Mouse (Mus musculus) liver, embryonic 14.5 days (tissue): Measurements from ENCODE around the gene Nek10. TPM values are rescaled to one million over a fixed set of nuclear protein-coding genes. Genes with fewer than 3 reads are reported as not detected.

ENCODE experiments used
- ATAC-seq: fragments of 200-750 bp; cut with Nextera tagmentation; 2 replicates; pipeline ENCODE4 v1.8.0; 2017; ENCODE audit warnings: moderate number of reproducible peaks, mild to moderate bottlenecking, moderate library complexity; ENCODE audit not compliant: insufficient read depth
- DNase-seq, 3 experiments: peaks; one replicate each; pipeline ENCODE4 v3.0.0-alpha.2; 2012 to 2013; ENCODE audit warnings: low read depth in 3 of 3, low spot score in 3 of 3
- H3K27ac ChIP-seq: fragments of 300-500 bp; sonication (generic); 2 replicates; pipeline ENCODE4 v1.5.1; 2014; ENCODE audit warnings: moderate library complexity, mild to moderate bottlenecking, control low read depth, inconsistent platforms
- H3K27me3 ChIP-seq: fragments of 300-500 bp; sonication (generic); 2 replicates; pipeline ENCODE4 v1.6.1; 2014; ENCODE audit warnings: mild to moderate bottlenecking, low read length, moderate library complexity; ENCODE audit not compliant: control insufficient read depth, insufficient read depth
- H3K36me3 ChIP-seq: fragments of 300-500 bp; sonication (generic); replicated peaks from 2 replicates; pipeline ENCODE4 v1.6.1; 2014; ENCODE audit warnings: low read depth; ENCODE audit not compliant: control insufficient read depth, insufficient read depth
- H3K4me1 ChIP-seq, 2 experiments: fragments of 200-500 bp in 1 of 2; fragments of 300-500 bp in 1 of 2; sonication (generic) in 1 of 2; replicated peaks; 2 replicates each; pipeline ENCODE4 v1.6.1; 2012 to 2014; ENCODE audit warnings: antibody characterized with exemption in 1 of 2, inconsistent platforms in 1 of 2, low read length in 1 of 2; ENCODE audit not compliant: control insufficient read depth in 2 of 2, insufficient read depth in 2 of 2
- H3K4me2 ChIP-seq: fragments of 300-500 bp; sonication (generic); 2 replicates; pipeline ENCODE4 v1.6.1; 2014; ENCODE audit warnings: low read depth, mild to moderate bottlenecking, control low read depth, moderate library complexity
- H3K4me3 ChIP-seq, 2 experiments: fragments of 200-500 bp in 1 of 2; fragments of 300-500 bp in 1 of 2; sonication (generic) in 1 of 2; 2 replicates each; pipeline ENCODE4 v1.5.1; 2012 to 2014; ENCODE audit warnings: low read depth in 2 of 2, low read length in 2 of 2, mild to moderate bottlenecking in 2 of 2, control low read depth in 1 of 2, inconsistent platforms in 1 of 2, moderate library complexity in 1 of 2; ENCODE audit not compliant: insufficient read depth in 1 of 2
- H3K9ac ChIP-seq: fragments of 300-500 bp; sonication (generic); replicated peaks from 2 replicates; pipeline ENCODE4 v1.6.1; 2014; ENCODE audit warnings: mild to moderate bottlenecking, control low read depth, moderate library complexity
- H3K9me3 ChIP-seq: fragments of 300-500 bp; sonication (generic); 2 replicates; pipeline ENCODE4 v1.6.1; 2016; ENCODE audit warnings: low read length, mixed read lengths; ENCODE audit not compliant: control insufficient read depth
- CTCF ChIP-seq: IDR thresholded peaks from 2 replicates; pipeline ENCODE4 v1.5.1; 2016; ENCODE audit warnings: antibody characterized with exemption, low read depth, control low read depth
- EP300 ChIP-seq: IDR thresholded peaks from 2 replicates; pipeline ENCODE4 v1.6.1; 2016; ENCODE audit warnings: antibody characterized with exemption, low read depth
- WGBS: fragments of 180-500 bp; shearing (Covaris S2); extraction: QIAGEN DNeasy Blood & Tissue Kit; methylation state at CpG from one replicate; pipeline ENCODE4 v1.1.7; 2014; ENCODE audit not compliant: insufficient replicate concordance; 5-methylcytosine and 5-hydroxymethylcytosine counted together
- polyA plus RNA-seq, 2 experiments: library from polyadenylated mRNA; depleted of rRNA in 1 of 2; stranded (reverse) in 1 of 2; unstranded in 1 of 2; fragments of >200 nt; fragmentation: Nextera tagmentation in 1 of 2; extraction: Ambion mirVana in 1 of 2; gene quantifications; 2 replicates each; pipeline versions ENCODE4 v1.2.1 to v1.2.3; 2012 to 2014

Gene Nek10
- polyA plus RNA-seq, 2 experiments = 0.05 TPM; not detected in 1

DNA sequence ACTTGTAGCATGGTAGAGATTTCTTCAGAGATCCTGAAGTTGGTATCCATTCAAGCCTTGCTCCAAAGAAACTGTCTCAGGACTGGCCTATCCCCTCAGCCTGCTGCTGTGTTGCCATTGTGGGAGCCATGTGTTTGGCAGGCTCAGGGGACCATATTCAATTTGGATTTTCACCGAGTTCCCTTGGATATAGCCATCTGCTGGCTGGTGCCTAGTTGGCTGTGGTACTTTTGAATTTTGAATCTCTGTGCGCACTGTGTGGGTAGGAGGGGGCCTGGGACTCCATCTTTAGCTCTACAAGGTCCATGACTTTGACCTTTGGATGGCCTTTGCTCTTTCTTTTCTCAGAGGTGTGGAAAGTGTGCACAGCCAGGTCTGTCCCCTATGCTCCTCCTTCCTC is 66.8 kb downstream of the Nek10 start:
- DNase-seq (no peak), ATAC-seq (no peak)
- no peaks in the 10 kb centered on the region for H3K4me1 ChIP-seq
- 63% methylated on average over 2 of the region's 2 CpGs for WGBS
- no peak overlapping the region for H3K9ac ChIP-seq
- TF ChIP-seq CTCF (no peak), EP300 (no peak)
- H3K27me3 ChIP-seq = no peaks in the 10 kb centered on the region
- H3K27ac ChIP-seq = no peak overlapping the region
- no peaks in the 10 kb centered on the region for H3K36me3 ChIP-seq
- H3K4me2 ChIP-seq = no peak overlapping the region
- H3K9me3 ChIP-seq = no peaks in the 10 kb centered on the region
- H3K4me3 ChIP-seq = no peak overlapping the region

DNA sequence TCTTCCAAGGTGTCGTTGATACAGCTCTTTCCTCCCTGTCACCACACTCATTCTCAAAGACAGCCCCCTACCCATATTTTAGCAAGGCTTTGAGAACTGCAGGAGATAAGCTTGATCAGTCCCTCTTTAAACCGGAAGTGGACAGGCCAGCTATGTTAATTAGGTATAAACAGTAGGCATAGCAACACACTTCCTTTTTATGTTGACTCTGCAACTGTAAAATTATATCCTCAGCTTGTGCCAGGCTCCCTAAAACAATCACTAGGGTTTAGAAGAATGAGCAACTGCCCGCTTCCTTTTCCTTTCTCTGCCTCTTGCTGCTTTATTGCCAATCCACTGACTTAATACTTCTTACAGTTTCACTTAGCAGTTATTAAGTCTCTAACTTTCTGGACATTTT is 67.2 kb downstream of the Nek10 start:
- H3K9me3 ChIP-seq = no peaks in the 10 kb centered on the region
- no peak overlapping the region for H3K4me2 ChIP-seq
- H3K27ac ChIP-seq = no peak overlapping the region
- no peak for DNase-seq
- no peaks in the 10 kb centered on the region for H3K4me1 ChIP-seq
- TF ChIP-seq CTCF = no peak
- TF ChIP-seq EP300 = no peak
- WGBS = 39% methylated on average over 3 of the region's 3 CpGs
- ATAC-seq = no peak
- H3K27me3 ChIP-seq = no peaks in the 10 kb centered on the region
- H3K4me3 ChIP-seq = no peak overlapping the region
- no peaks in the 10 kb centered on the region for H3K36me3 ChIP-seq
- no peak overlapping the region for H3K9ac ChIP-seq

DNA sequence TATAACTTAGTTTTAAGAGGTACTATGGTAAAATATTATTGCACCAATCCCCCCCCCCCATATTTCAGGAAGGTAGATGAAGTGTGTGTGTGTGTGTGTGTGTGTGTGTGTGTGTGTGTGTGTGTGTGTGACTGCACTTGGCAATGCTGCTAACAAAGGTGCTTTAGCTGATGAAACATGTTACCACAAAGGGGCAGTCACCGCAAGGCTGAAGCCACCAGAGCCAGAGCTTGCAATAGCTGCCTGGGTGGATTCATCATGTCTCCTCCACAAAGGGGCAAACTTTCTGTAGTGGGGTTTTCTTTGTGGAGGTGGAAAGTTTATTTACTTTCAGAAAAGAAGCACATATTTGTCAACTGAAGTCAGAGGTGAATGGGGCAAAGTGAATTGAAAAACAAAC is 67.9 kb downstream of the Nek10 start:
- H3K36me3 ChIP-seq = no peaks in the 10 kb centered on the region
- DNase-seq (no peak), ATAC-seq (no peak)
- H3K27me3 ChIP-seq = no peaks in the 10 kb centered on the region
- H3K9me3 ChIP-seq = no peaks in the 10 kb centered on the region
- no peak overlapping the region for H3K4me2 ChIP-seq
- no peaks in the 10 kb centered on the region for H3K4me1 ChIP-seq
- TF ChIP-seq EP300 (no peak), CTCF (no peak)
- no peak overlapping the region for H3K27ac ChIP-seq
- WGBS = 65% methylated on average over 1 of the region's 1 CpGs
- no peak overlapping the region for H3K9ac ChIP-seq
- no peak overlapping the region for H3K4me3 ChIP-seq

DNA sequence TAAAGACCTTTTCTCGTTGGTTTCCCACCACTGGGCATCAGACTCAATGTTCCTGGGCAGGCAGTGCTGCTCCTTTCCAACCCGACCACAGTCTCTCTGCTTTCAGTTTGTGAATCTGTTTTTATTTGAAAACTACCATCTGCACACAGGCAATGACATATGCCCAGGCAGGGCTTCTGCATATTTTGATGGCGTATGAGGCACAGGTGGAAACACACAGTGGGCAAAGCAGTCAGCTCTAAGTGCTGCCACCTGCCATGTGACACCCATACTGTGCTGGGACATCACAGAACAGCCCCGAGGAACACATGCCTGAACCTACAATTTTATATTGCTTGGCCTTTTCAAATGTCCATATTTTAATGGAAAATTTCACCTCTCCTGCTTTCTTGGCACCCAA is 68.5 kb downstream of the Nek10 start:
- ATAC-seq (no peak), DNase-seq (no peak)
- H3K4me3 ChIP-seq = no peak overlapping the region
- H3K4me2 ChIP-seq = no peak overlapping the region
- no peaks in the 10 kb centered on the region for H3K36me3 ChIP-seq
- H3K4me1 ChIP-seq = no peaks in the 10 kb centered on the region
- 43% methylated on average over 4 of the region's 4 CpGs for WGBS
- H3K9me3 ChIP-seq = no peaks in the 10 kb centered on the region
- H3K27ac ChIP-seq = no peak overlapping the region
- no peak overlapping the region for H3K9ac ChIP-seq
- TF ChIP-seq EP300 (no peak), CTCF (no peak)
- no peaks in the 10 kb centered on the region for H3K27me3 ChIP-seq

DNA sequence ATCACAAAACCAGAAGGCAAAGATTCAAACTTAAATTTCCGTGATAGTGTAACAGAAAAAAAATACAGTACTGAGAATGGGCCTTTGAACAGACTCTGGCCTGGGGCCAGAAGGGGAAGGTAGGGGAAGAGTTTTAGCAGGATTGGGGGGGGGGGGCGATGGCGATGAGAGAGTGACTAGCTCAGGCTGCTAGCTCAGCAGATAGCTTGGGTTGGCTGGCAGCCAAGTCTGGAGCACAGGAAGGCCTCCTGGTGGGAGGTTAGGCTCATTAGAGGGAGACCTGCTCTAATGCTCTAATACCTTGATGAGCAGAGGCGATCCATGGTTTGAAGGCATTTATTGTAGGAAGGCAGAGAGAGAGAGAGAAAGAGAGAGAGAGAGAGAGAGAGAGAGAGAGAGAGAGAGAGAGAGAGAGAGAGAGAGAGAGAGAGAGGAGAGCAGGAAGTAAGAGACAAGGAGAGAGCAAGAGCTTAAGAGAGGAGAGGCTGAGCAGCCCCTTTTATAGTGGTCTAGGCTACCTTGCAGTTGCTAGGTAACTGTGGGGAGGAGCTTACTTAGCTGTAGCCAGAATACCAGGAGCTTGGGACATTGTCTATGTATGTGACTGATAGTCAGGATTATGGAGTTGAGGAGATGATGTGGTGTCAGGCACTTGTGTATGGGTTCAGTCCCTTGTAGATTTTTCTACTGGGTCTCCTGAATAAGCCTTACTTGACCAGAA is 90.9 kb downstream of the Nek10 start:
- ATAC-seq (no peak), DNase-seq (no peak)

More for the DNA sequence above, 90.9 kb downstream of the Nek10 start:
- no peaks in the 10 kb centered on the region for H3K4me1 ChIP-seq
- 27% methylated on average over 4 of the region's 4 CpGs for WGBS
- no peak overlapping the region for H3K4me2 ChIP-seq
- no peak overlapping the region for H3K9ac ChIP-seq
- TF ChIP-seq EP300 = no peak
- TF ChIP-seq CTCF = no peak
- H3K27me3 ChIP-seq = no peaks in the 10 kb centered on the region
- H3K4me3 ChIP-seq = no peak overlapping the region
- no peak overlapping the region for H3K27ac ChIP-seq
- no peaks in the 10 kb centered on the region for H3K36me3 ChIP-seq
- H3K9me3 ChIP-seq = no peaks in the 10 kb centered on the region
